ENCODE assay signal across 8 mouse cellular contexts in genomic region chr2:130274862-130275261, GRCm38 (mm10). TPM values are rescaled to one million over a fixed set of nuclear protein-coding genes. Genes with fewer than 3 reads are reported as not detected.
DNase-seq lines count a peak whose midpoint lies in the region; ATAC-seq and TF ChIP-seq lines count a peak whose summit lies in the region.

No protein-coding gene starts in this region.

- no peaks in the 10 kb centered on the region for H3K9me3 ChIP-seq in lung, embryonic 15.5 days
- H3K9me3 ChIP-seq in limb, embryonic 10.5 days (replicated peaks): no peaks in the 10 kb centered on the region

- no peak for ATAC-seq in lung, embryonic 15.5 days (ENCODE audit: borderline replicate concordance, extremely low read depth, low FRiP score, low TSS enrichment)
- ATAC-seq in inflammation-experienced regulatory T-cells, adult 6 months: no peak

- peak; percentile 16 for DNase-seq in adrenal gland, adult 2 months
- DNase-seq in adrenal gland, postnatal 25 days: no peak
- DNase-seq in lung, postnatal 36 days: no peak
- no peak for DNase-seq in limb, embryonic 10.5 days (ENCODE audit: low spot score)
- DNase-seq in ovary, postnatal 36 days (ENCODE audit: low spot score): no peak

- TF ChIP-seq POLR2A in olfactory bulb, adult 2 months (IDR thresholded peaks at IDR 0.05; ENCODE audit: insufficient read depth, low read depth, low read length): no peak

- H3K27ac ChIP-seq in lung, embryonic 15.5 days: peak overlapping the region; percentile 89
- H3K27ac ChIP-seq in limb, embryonic 10.5 days: peak overlapping the region; percentile 96
- H3K27ac ChIP-seq in olfactory bulb, adult 2 months (ENCODE audit: insufficient read depth, low read depth, low read length): no peak overlapping the region

- under 1% methylated on average over 10 of the region's 10 CpGs for WGBS in lung, embryonic 15.5 days
- WGBS in limb, embryonic 10.5 days: 1% methylated on average over 10 of the region's 10 CpGs
- WGBS in olfactory bulb, adult 2 months: 1% methylated on average over 10 of the region's 10 CpGs

- H3K9ac ChIP-seq in lung, embryonic 15.5 days: peak overlapping the region; percentile 92

- TF ChIP-seq CTCF in olfactory bulb, adult 2 months (IDR thresholded peaks at IDR 0.05; ENCODE audit: insufficient read depth, low read depth, low read length): no peak

- H3K36me3 ChIP-seq in lung, embryonic 15.5 days: peaks cover 42% of the 10 kb centered on the region
- H3K36me3 ChIP-seq in limb, embryonic 10.5 days: peaks cover 49% of the 10 kb centered on the region

- H3K4me1 ChIP-seq in lung, embryonic 15.5 days: peaks cover 26% of the 10 kb centered on the region
- peaks cover 26% of the 10 kb centered on the region for H3K4me1 ChIP-seq in limb, embryonic 10.5 days
- no peaks in the 10 kb centered on the region; the same call in none of the 2 replicates for H3K4me1 ChIP-seq in olfactory bulb, adult 2 months (ENCODE audit: control insufficient read depth, insufficient read depth, low read length)

- peak overlapping the region; percentile 73 for H3K4me2 ChIP-seq in lung, embryonic 15.5 days

- H3K4me3 ChIP-seq in lung, embryonic 15.5 days: peak overlapping the region; percentile 92
- H3K4me3 ChIP-seq in limb, embryonic 10.5 days: peak overlapping the region; percentile 91
- peak overlapping the region; percentile 75 for H3K4me3 ChIP-seq in olfactory bulb, adult 2 months (ENCODE audit: insufficient read depth, low read depth, low read length)

- H3K27me3 ChIP-seq in lung, embryonic 15.5 days: no peaks in the 10 kb centered on the region
- H3K27me3 ChIP-seq in limb, embryonic 10.5 days (ENCODE audit: low read depth, poor library complexity, severe bottlenecking): no peaks in the 10 kb centered on the region

RNA-seq across cellular contexts. Expression of gene Nop56, which starts 0.6 kb away (rescaled TPM):
- 100 to 1,000 TPM in 1 of 2 experiments, 10 to 100 TPM in 1; 83.3 to 111 TPM for total RNA-seq in adrenal gland, adult 2 months (2021)
- 38.7 and 57.7 TPM in 2 replicates for polyA plus RNA-seq in adrenal gland, adult 2 months (2012; rRNA removed)
- 104 and 124 TPM in 2 replicates for total RNA-seq in adrenal gland, postnatal 25 days (2021)
- 262 and 272 TPM in 2 replicates for polyA plus RNA-seq in lung, embryonic 15.5 days (2015; fragmentation: Nextera tagmentation; extraction: Ambion mirVana)
- 440 and 499 TPM in 2 replicates for polyA plus RNA-seq in limb, embryonic 10.5 days (2016; fragmentation: Nextera tagmentation; extraction: Ambion mirVana)
- 362 TPM in 1 of 2 replicates, not detected in the other for polyA plus RNA-seq in olfactory bulb, adult 2 months (2012; ENCODE audit: insufficient read depth, insufficient read length, low replicate concordance, missing spikeins)
- polyA plus RNA-seq in inflammation-experienced regulatory T-cells, adult 6 months (2017; shearing (Covaris generic)): 100 to 1,000 TPM; 278 to 380 (median 357) TPM

RNA-seq across cellular contexts. Expression of gene Idh3b, which starts 9.5 kb away (rescaled TPM):
- 100 to 1,000 TPM; 522 to 542 TPM for total RNA-seq in adrenal gland, adult 2 months (2021)
- polyA plus RNA-seq in adrenal gland, adult 2 months (2012; rRNA removed): 195 and 222 TPM in 2 replicates
- total RNA-seq in adrenal gland, postnatal 25 days (2021): 319 and 388 TPM in 2 replicates
- polyA plus RNA-seq in lung, embryonic 15.5 days (2015; fragmentation: Nextera tagmentation; extraction: Ambion mirVana): 150 and 158 TPM in 2 replicates
- polyA plus RNA-seq in limb, embryonic 10.5 days (2016; fragmentation: Nextera tagmentation; extraction: Ambion mirVana): 136 and 140 TPM in 2 replicates
- 496 TPM in 1 of 2 replicates, not detected in the other for polyA plus RNA-seq in olfactory bulb, adult 2 months (2012; ENCODE audit: insufficient read depth, insufficient read length, low replicate concordance, missing spikeins)
- polyA plus RNA-seq in inflammation-experienced regulatory T-cells, adult 6 months (2017; shearing (Covaris generic)): 100 to 1,000 TPM; 147 to 175 (median 150) TPM

RNA-seq across cellular contexts. Expression of gene Ebf4, which starts 20.1 kb away (rescaled TPM):
- 1 to 10 TPM; 3.3 to 3.9 TPM for total RNA-seq in adrenal gland, adult 2 months (2021)
- polyA plus RNA-seq in adrenal gland, adult 2 months (2012; rRNA removed): 12.1 and 15.3 TPM in 2 replicates
- 5.0 and 5.3 TPM in 2 replicates for total RNA-seq in adrenal gland, postnatal 25 days (2021)
- 1.6 TPM in 2 replicates for polyA plus RNA-seq in lung, embryonic 15.5 days (2015; fragmentation: Nextera tagmentation; extraction: Ambion mirVana)
- 0.34 and 0.90 TPM in 2 replicates for polyA plus RNA-seq in limb, embryonic 10.5 days (2016; fragmentation: Nextera tagmentation; extraction: Ambion mirVana)
- not detected in 2 replicates for polyA plus RNA-seq in olfactory bulb, adult 2 months (2012; ENCODE audit: insufficient read depth, insufficient read length, low replicate concordance, missing spikeins)
- not detected for polyA plus RNA-seq in inflammation-experienced regulatory T-cells, adult 6 months (2017; shearing (Covaris generic))
